Mouse (Mus musculus) layer of hippocampus, postnatal 25 days (tissue): ENCODE measurements at regions not wholly inside any gene's neighbourhood (a gene's known extent, or its start where the extent isn't known, plus 50 kb on each side); places are given as distances from the start of the nearest gene placed in this dataset.
"Not testable (repeated sequence)": the region's sequence is repeated elsewhere in the genome, so short reads cannot be mapped to it uniquely, and the experiment has no call there.

ENCODE experiments used
- DNase-seq, 2 experiments: peaks; one replicate each; pipeline ENCODE4 v3.0.0; 2022; ENCODE audit warnings: mixed read lengths in 2 of 2, low spot score in 1 of 2; ENCODE audit errors: extremely low spot score in 1 of 2

DNA sequence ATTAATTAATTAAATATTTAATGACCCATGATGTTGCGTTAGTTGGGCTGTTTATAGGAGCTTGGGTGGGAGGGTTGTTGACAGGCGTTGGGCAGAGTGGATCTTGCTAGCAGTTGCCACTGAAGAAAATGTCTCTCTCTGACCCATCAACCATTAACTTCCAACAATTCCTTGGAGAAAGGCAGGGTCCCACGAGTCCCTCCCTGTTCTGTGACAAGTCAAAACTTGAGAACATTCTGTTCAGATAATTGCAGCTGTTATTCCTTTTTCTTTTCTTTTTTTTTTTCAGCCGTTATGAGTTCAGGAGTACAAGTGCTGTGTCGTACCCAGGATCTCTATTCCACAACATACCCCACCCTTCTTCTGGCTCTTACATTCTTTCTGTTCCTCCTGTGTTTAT, 59.8 kb upstream of the Tnfrsf21 start:
- DNase-seq: no peak

DNA sequence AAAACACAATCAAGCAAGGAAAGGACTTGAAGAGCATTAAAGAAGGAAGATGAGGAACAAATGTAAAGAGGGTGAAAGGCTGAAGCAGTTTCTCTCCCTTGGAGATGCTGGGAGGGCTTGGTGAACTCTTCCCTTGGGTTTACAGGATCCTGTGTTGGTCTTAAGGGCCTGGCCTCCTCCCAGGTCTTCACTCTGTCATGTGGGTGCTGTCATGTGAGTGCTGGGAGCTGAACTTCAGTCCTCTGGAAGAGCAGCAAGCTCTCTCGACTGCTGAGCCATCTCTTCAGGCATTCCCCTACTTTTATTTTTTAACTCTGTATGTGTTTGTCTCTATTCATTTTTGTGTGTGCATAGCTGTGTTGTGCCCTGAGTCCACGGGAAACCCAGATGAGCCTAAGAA, 61.6 kb upstream of the Tnfrsf21 start:
- DNase-seq: no peak

DNA sequence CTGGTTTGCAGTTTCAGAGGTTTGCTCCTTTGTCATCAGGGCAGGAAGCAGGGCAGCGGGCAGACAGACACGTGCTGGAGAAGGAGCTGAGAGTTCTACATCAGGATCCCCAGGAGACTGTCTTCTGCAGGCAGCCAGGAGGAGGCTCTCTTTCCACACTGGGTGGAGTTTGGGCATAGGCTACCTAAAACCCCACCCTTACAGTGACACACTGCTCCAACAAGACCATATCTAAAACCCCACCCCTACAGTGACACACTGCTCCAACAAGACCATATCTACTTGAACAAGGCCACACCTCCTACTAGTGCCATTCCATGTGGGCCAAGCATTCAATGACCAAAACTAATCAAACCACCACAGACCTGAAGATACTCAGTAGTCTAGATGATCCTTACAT, 68.0 kb upstream of the Cd2ap start:
- no peak for DNase-seq

- peak; percentile 18 to 48 for DNase-seq
These were observed 66.8 kb upstream of the Cd2ap start for GRCm38 (mm10) chr17:42943272-42943696.

DNA sequence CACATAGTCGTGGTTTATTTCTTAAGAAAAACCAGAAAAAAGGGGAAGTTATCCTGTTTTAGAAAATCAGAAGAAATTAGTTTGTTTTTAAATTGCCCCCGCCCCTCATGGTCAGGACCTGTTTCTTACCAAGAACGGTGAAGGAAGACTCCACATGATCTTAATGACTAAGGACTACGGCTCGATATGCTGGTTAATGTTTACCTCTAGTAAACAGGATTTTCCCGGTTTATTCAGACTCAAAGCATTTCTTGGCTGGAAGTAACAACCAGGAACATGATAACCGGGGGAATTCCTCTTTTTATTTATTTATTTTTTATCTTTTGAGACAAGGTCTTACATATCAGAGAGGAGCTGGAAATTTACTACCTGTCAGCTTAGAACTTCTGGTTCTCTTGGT, 63.0 kb upstream of the Cd2ap start:
- no peak for DNase-seq

- no peak for DNase-seq
These were observed 62.1 kb upstream of the Cd2ap start for GRCm38 (mm10) chr17:42938579-42938978.

GRCm38 (mm10) chr17:42937480-42937879, 61.0 kb upstream of the Cd2ap start:
- DNase-seq: not testable (repeated sequence)

GRCm38 (mm10) chr17:42934068-42934467, 57.6 kb upstream of the Cd2ap start:
- DNase-seq: no peak

- no peak for DNase-seq
These were observed 57.0 kb upstream of the Cd2ap start for GRCm38 (mm10) chr17:42933335-42934004.

GRCm38 (mm10) chr17:42927320-42927719, 50.9 kb upstream of the Cd2ap start:
- DNase-seq: no peak
